Mouse (Mus musculus) cerebellum, adult 2 months (tissue): ENCODE measurements around the gene Gdpd2.

Experiments
- CTCF ChIP-seq: fragments of 200-500 bp; IDR thresholded peaks from 2 replicates; pipeline ENCODE4 v1.5.1; 2011; ENCODE audit warnings: low read depth, mild to moderate bottlenecking, control low read depth, low read length, moderate library complexity, borderline replicate concordance; ENCODE audit not compliant: insufficient read depth
- POLR2A ChIP-seq: fragments of 200-500 bp; IDR thresholded peaks from 2 replicates; pipeline ENCODE4 v1.6.1; 2011; ENCODE audit warnings: low read length, control low read depth, borderline replicate concordance; ENCODE audit not compliant: insufficient read depth

GRCm38 (mm10) chrX:100716173-100716572 is 13.5 kb upstream of the Gdpd2 start:
- TF ChIP-seq CTCF (no peak), POLR2A (no peak)
